Mouse (Mus musculus) thymus, postnatal 36 days (tissue): ENCODE results near the gene Chmp1a.
"Not testable (repeated sequence)": the region's sequence is repeated elsewhere in the genome, so short reads cannot be mapped to it uniquely, and the experiment has no call there.

Source experiments
- DNase-seq, 2 experiments: peaks; one replicate each; pipeline ENCODE4 v3.0.0; 2022; ENCODE audit warnings: mixed read lengths in 2 of 2

Gene Chmp1a

GRCm38 (mm10) chr8:123231742-123232141 lies 19.2 kb upstream of the Chmp1a start:
- no peak for DNase-seq

- not testable (repeated sequence) for DNase-seq
These were observed 17.8 kb upstream of the Chmp1a start for GRCm38 (mm10) chr8:123230326-123230725.

GRCm38 (mm10) chr8:123228416-123228815 lies 15.9 kb upstream of the Chmp1a start:
- DNase-seq: no peak

GRCm38 (mm10) chr8:123224278-123225266 lies 12.0 kb upstream of the Chmp1a start, which contains the start of gene Cdk10:
Gene Cdk10, plus strand, starts transcription at chr8:123224842.
- peak; percentile 87 to 89 for DNase-seq

GRCm38 (mm10) chr8:123220917-123221316 lies 8.4 kb upstream of the Chmp1a start:
- no peak for DNase-seq

- DNase-seq: no peak
These were observed 2.9 kb upstream of the Chmp1a start for GRCm38 (mm10) chr8:123215430-123215829.

GRCm38 (mm10) chr8:123213118-123213772 lies 682 bp upstream of the Chmp1a start:
- DNase-seq: no peak

GRCm38 (mm10) chr8:123211876-123212275 lies 687 bp downstream of the Chmp1a start:
- no peak for DNase-seq

- no peak for DNase-seq
These were observed 9.0 kb downstream of the Chmp1a start for GRCm38 (mm10) chr8:123203571-123203970.

- peak; percentile 39 to 59 for DNase-seq
These were observed 10.3 kb downstream of the Chmp1a start for GRCm38 (mm10) chr8:123202288-123202687.

GRCm38 (mm10) chr8:123199864-123200263 lies 12.7 kb downstream of the Chmp1a start:
- no peak for DNase-seq

- DNase-seq: not testable (repeated sequence)
These were observed 15.5 kb downstream of the Chmp1a start for GRCm38 (mm10) chr8:123197016-123197415.

GRCm38 (mm10) chr8:123193771-123194170 lies 18.8 kb downstream of the Chmp1a start:
- no peak for DNase-seq

- no peak for DNase-seq
These were observed 20.7 kb downstream of the Chmp1a start for GRCm38 (mm10) chr8:123191908-123192307.

GRCm38 (mm10) chr8:123190678-123191077 lies 21.9 kb downstream of the Chmp1a start:
- peak; percentile 41 to 49 for DNase-seq

GRCm38 (mm10) chr8:123188841-123189240 lies 23.7 kb downstream of the Chmp1a start:
- no peak for DNase-seq

GRCm38 (mm10) chr8:123188006-123188405 lies 24.6 kb downstream of the Chmp1a start:
- no peak for DNase-seq

GRCm38 (mm10) chr8:123185566-123186409 lies 26.8 kb downstream of the Chmp1a start, which contains the start of gene Dpep1:
Gene Dpep1, plus strand, starts transcription at chr8:123186242.
- DNase-seq: no peak

GRCm38 (mm10) chr8:123181391-123181790 lies 31.2 kb downstream of the Chmp1a start:
- no peak for DNase-seq

GRCm38 (mm10) chr8:123157888-123158465 lies 54.6 kb downstream of the Chmp1a start, which contains the start of gene Sult5a1:
Gene Sult5a1, minus strand, starts transcription at chr8:123158315.
- no peak for DNase-seq

GRCm38 (mm10) chr8:123156070-123156773 lies 56.3 kb downstream of the Chmp1a start:
- no peak for DNase-seq
